Mouse (Mus musculus) embryonic facial prominence, embryonic 13.5 days (tissue): ENCODE results near the gene Phf7. TPM values are rescaled to one million over a fixed set of nuclear protein-coding genes. Genes with fewer than 3 reads are reported as not detected.

Source experiments
- ATAC-seq: fragments of 200-750 bp; cut with Nextera tagmentation; 2 replicates; pipeline ENCODE4 v1.8.0; 2017; ENCODE audit warnings: low read depth; ENCODE audit not compliant: insufficient number of reproducible peaks, insufficient read depth, low FRiP score, low TSS enrichment
- H3K27ac ChIP-seq: fragments of 300-500 bp; sonication (generic); 2 replicates; pipeline ENCODE4 v1.5.1; 2015; ENCODE audit warnings: moderate library complexity, mild to moderate bottlenecking, inconsistent platforms
- H3K27me3 ChIP-seq: fragments of 300-500 bp; sonication (generic); 2 replicates; pipeline ENCODE4 v1.6.1; 2015; ENCODE audit warnings: mild to moderate bottlenecking, inconsistent platforms
- H3K36me3 ChIP-seq: fragments of 300-500 bp; sonication (generic); 2 replicates; pipeline ENCODE4 v1.6.1; 2015; ENCODE audit warnings: mild to moderate bottlenecking, inconsistent platforms
- H3K4me1 ChIP-seq: fragments of 300-500 bp; sonication (generic); 2 replicates; pipeline ENCODE4 v1.6.1; 2015; ENCODE audit warnings: inconsistent platforms
- H3K4me2 ChIP-seq: fragments of 300-500 bp; sonication (generic); 2 replicates; pipeline ENCODE4 v1.6.1; 2015; ENCODE audit warnings: moderate library complexity, mild to moderate bottlenecking, inconsistent platforms
- H3K4me3 ChIP-seq: fragments of 300-500 bp; sonication (generic); 2 replicates; pipeline ENCODE4 v1.5.1; 2015; ENCODE audit warnings: mild to moderate bottlenecking, inconsistent platforms
- H3K9ac ChIP-seq: fragments of 300-500 bp; sonication (generic); 2 replicates; pipeline ENCODE4 v1.6.1; 2015; ENCODE audit warnings: mild to moderate bottlenecking, inconsistent platforms
- H3K9me3 ChIP-seq: fragments of 300-500 bp; sonication (generic); 2 replicates; pipeline ENCODE4 v1.6.1; 2016; ENCODE audit warnings: inconsistent platforms
- WGBS: fragments of 180-500 bp; shearing (Covaris S2); methylation state at CpG from one replicate; pipeline ENCODE4 v1.1.7; 2015; ENCODE audit warnings: mixed read lengths; 5-methylcytosine and 5-hydroxymethylcytosine counted together
- polyA plus RNA-seq: library from polyadenylated mRNA; unstranded; fragments of >200 nt; fragmentation: Nextera tagmentation; extraction: Ambion mirVana; gene quantifications from 2 replicates; pipeline ENCODE4 v1.2.1, GENCODE M21; 2015

Phf7 gene
- polyA plus RNA-seq, 1 experiment from 2014 or later = 14.3 TPM

GRCm38 (mm10) chr14:31230442-31230841 lies 20.7 kb downstream of the Phf7 start:
- Histone ChIP-seq H3K4me1 (peaks cover 34% of the 10 kb centered on the region), H3K27ac (0 out of 2 replicates have a peak overlapping the region, but pooled peaks have one; percentile 22), H3K4me3 (no peak overlapping the region), H3K4me2 (no peak overlapping the region), H3K9ac (no peak overlapping the region), H3K27me3 (no peaks in the 10 kb centered on the region), H3K36me3 (no peaks in the 10 kb centered on the region), H3K9me3 (no peaks in the 10 kb centered on the region)
- WGBS = 60% methylated on average over 8 of the region's 8 CpGs
- ATAC-seq = no peak

- 69% methylated on average over 6 of the region's 6 CpGs for WGBS
- no peaks in the 10 kb centered on the region for H3K36me3 ChIP-seq
Measured at GRCm38 (mm10) chr14:31228234-31228633, 22.9 kb downstream of the Phf7 start.

GRCm38 (mm10) chr14:31226978-31227377 lies 24.1 kb downstream of the Phf7 start:
- Histone ChIP-seq H3K4me2 (no peak overlapping the region), H3K36me3 (no peaks in the 10 kb centered on the region), H3K4me1 (peaks cover 32% of the 10 kb centered on the region), H3K27me3 (no peaks in the 10 kb centered on the region), H3K27ac (peak overlapping the region; percentile 84), H3K9ac (no peak overlapping the region), H3K4me3 (no peak overlapping the region), H3K9me3 (no peaks in the 10 kb centered on the region)
- 47% methylated on average over 4 of the region's 4 CpGs for WGBS
- ATAC-seq = peak; percentile 70

More at GRCm38 (mm10) chr14:31228234-31228633, 22.9 kb downstream of the Phf7 start:
- Histone ChIP-seq H3K9ac (no peak overlapping the region), H3K4me1 (peaks cover 32% of the 10 kb centered on the region), H3K27me3 (no peaks in the 10 kb centered on the region), H3K4me3 (no peak overlapping the region), H3K4me2 (no peak overlapping the region), H3K9me3 (no peaks in the 10 kb centered on the region), H3K27ac (no peak overlapping the region)
- ATAC-seq = no peak

GRCm38 (mm10) chr14:31217666-31218065 lies 33.5 kb downstream of the Phf7 start, which contains the start of gene Sema3g:
TSS of gene Sema3g (plus strand) at chr14:31217860.
- Histone ChIP-seq H3K9ac (peak within 1 kb of the TSS; percentile 56), H3K27ac (no peak within 1 kb of the TSS), H3K27me3 (no peaks in the 10 kb centered on the region), H3K36me3 (no peaks in the 10 kb centered on the region), H3K9me3 (no peaks in the 10 kb centered on the region), H3K4me3 (no peak within 1 kb of the TSS), H3K4me1 (peaks cover 22% of the 10 kb centered on the region), H3K4me2 (peak within 1 kb of the TSS; percentile 33)
- no peak for ATAC-seq
- 7% methylated on average over 11 of the region's 11 CpGs for WGBS

- Histone ChIP-seq H3K27ac (peak within 1 kb of the TSS; percentile 66), H3K4me3 (no peak within 1 kb of the TSS)
Measured at GRCm38 (mm10) chr14:31216846-31217245, 34.3 kb downstream of the Phf7 start, which contains the start of gene Nisch. TSS of gene Nisch (minus strand) at chr14:31216946.

GRCm38 (mm10) chr14:31215157-31216002 lies 35.7 kb downstream of the Phf7 start:
- no peaks in the 10 kb centered on the region for H3K9me3 ChIP-seq
- WGBS = 35% methylated on average over 15 of the region's 15 CpGs
- H3K27me3 ChIP-seq = no peaks in the 10 kb centered on the region
- ATAC-seq = no peak
- H3K36me3 ChIP-seq = no peaks in the 10 kb centered on the region
- H3K9ac ChIP-seq = peak overlapping the region; percentile 60
- peaks cover 27% of the 10 kb centered on the region for H3K4me1 ChIP-seq
- no peak overlapping the region for H3K4me3 ChIP-seq
- peak overlapping the region; percentile 20; the same call in 1 of the 2 replicates for H3K4me2 ChIP-seq
- H3K27ac ChIP-seq = peak overlapping the region; percentile 66

More at GRCm38 (mm10) chr14:31216846-31217245, 34.3 kb downstream of the Phf7 start, which contains the start of gene Nisch:
- Histone ChIP-seq H3K36me3 (no peaks in the 10 kb centered on the region), H3K4me1 (peaks cover 27% of the 10 kb centered on the region), H3K9me3 (no peaks in the 10 kb centered on the region), H3K4me2 (peak within 1 kb of the TSS; percentile 33), H3K9ac (peak within 1 kb of the TSS; percentile 60), H3K27me3 (no peaks in the 10 kb centered on the region)
- 76% methylated on average over 2 of the region's 2 CpGs for WGBS
- ATAC-seq = no peak

GRCm38 (mm10) chr14:31214684-31215083 lies 36.4 kb downstream of the Phf7 start:
- no peak for ATAC-seq
- no peak overlapping the region for H3K9ac ChIP-seq
- whole genome bisulfite sequencing = 89% methylated on average over 3 of the region's 3 CpGs
- H3K27me3 ChIP-seq = no peaks in the 10 kb centered on the region
- H3K36me3 ChIP-seq = no peaks in the 10 kb centered on the region
- H3K9me3 ChIP-seq = no peaks in the 10 kb centered on the region
- H3K4me3 ChIP-seq = no peak overlapping the region
- H3K4me1 ChIP-seq = peaks cover 27% of the 10 kb centered on the region
- H3K27ac ChIP-seq = no peak overlapping the region
- H3K4me2 ChIP-seq = no peak overlapping the region

GRCm38 (mm10) chr14:31213868-31214267 lies 37.2 kb downstream of the Phf7 start:
- 60% methylated on average over 8 of the region's 8 CpGs for WGBS
- Histone ChIP-seq H3K27ac (no peak overlapping the region), H3K36me3 (no peaks in the 10 kb centered on the region), H3K9me3 (no peaks in the 10 kb centered on the region), H3K27me3 (no peaks in the 10 kb centered on the region), H3K9ac (no peak overlapping the region), H3K4me1 (peaks cover 27% of the 10 kb centered on the region), H3K4me2 (no peak overlapping the region), H3K4me3 (no peak overlapping the region)
- no peak for ATAC-seq

GRCm38 (mm10) chr14:31212499-31212898 lies 38.6 kb downstream of the Phf7 start:
- WGBS = 62% methylated on average over 3 of the region's 3 CpGs
- no peak overlapping the region for H3K27ac ChIP-seq
- no peak overlapping the region for H3K9ac ChIP-seq
- H3K9me3 ChIP-seq = no peaks in the 10 kb centered on the region
- H3K4me3 ChIP-seq = no peak overlapping the region
- ATAC-seq = no peak
- peaks cover 22% of the 10 kb centered on the region for H3K4me1 ChIP-seq
- H3K4me2 ChIP-seq = no peak overlapping the region
- H3K27me3 ChIP-seq = no peaks in the 10 kb centered on the region
- no peaks in the 10 kb centered on the region for H3K36me3 ChIP-seq

GRCm38 (mm10) chr14:31211854-31212253 lies 39.3 kb downstream of the Phf7 start:
- H3K9me3 ChIP-seq = no peaks in the 10 kb centered on the region
- H3K27me3 ChIP-seq = no peaks in the 10 kb centered on the region
- ATAC-seq = no peak
- peaks cover 23% of the 10 kb centered on the region for H3K4me1 ChIP-seq
- 88% methylated on average over 6 of the region's 6 CpGs for WGBS
- H3K9ac ChIP-seq = no peak overlapping the region
- no peak overlapping the region for H3K4me2 ChIP-seq
- H3K36me3 ChIP-seq = no peaks in the 10 kb centered on the region
- no peak overlapping the region for H3K4me3 ChIP-seq
- H3K27ac ChIP-seq = no peak overlapping the region

- no peak overlapping the region for H3K4me3 ChIP-seq
- WGBS = 65% methylated on average over 4 of the region's 4 CpGs
- no peaks in the 10 kb centered on the region for H3K27me3 ChIP-seq
- H3K9ac ChIP-seq = 0 out of 2 replicates have a peak overlapping the region, but pooled peaks have one; percentile 2
- H3K27ac ChIP-seq = no peak overlapping the region
- ATAC-seq = no peak
- peaks cover 27% of the 10 kb centered on the region for H3K4me1 ChIP-seq
- no peaks in the 10 kb centered on the region for H3K9me3 ChIP-seq
- H3K36me3 ChIP-seq = peaks cover 7% of the 10 kb centered on the region
- no peak overlapping the region for H3K4me2 ChIP-seq
Measured at GRCm38 (mm10) chr14:31209133-31209557, 42.0 kb downstream of the Phf7 start.

GRCm38 (mm10) chr14:31208084-31208483 lies 43.0 kb downstream of the Phf7 start, which contains the start of gene Tnnc1:
TSS of gene Tnnc1 (plus strand) at chr14:31208312.
- Histone ChIP-seq H3K9ac (0 out of 2 replicates have a peak within 1 kb of the TSS, but pooled peaks have one; percentile 2), H3K27me3 (no peaks in the 10 kb centered on the region), H3K36me3 (peaks cover 17% of the 10 kb centered on the region), H3K4me1 (peaks cover 31% of the 10 kb centered on the region), H3K4me2 (peak within 1 kb of the TSS; percentile 89), H3K9me3 (no peaks in the 10 kb centered on the region), H3K4me3 (peak within 1 kb of the TSS; percentile 77), H3K27ac (no peak within 1 kb of the TSS)
- 79% methylated on average over 2 of the region's 2 CpGs for WGBS
- no peak for ATAC-seq
